ENCODE assay signal across 18 mouse cellular contexts in the genomic region with DNA sequence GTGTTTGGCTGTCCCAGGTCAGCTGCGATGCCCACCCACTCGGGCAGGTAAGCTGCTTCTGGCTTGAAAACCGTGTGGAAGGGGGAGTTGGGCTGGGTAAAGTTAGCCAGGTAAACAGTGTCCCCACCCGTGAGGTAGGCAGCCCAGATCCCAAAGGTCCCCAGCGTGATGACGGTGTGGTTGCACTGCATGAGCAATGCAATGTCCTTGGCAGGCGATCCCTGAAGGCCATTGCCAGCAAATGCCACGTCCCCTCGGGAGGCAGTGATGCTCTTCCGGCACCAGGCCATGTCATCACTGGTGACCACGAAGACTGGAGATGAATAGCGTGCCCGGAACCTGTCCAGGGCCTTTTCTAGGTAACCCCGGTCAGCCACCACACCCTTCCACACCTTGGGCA. TPM values are rescaled to one million over a fixed set of nuclear protein-coding genes. Genes with fewer than 3 reads are reported as not detected.
DNase-seq lines count a peak whose midpoint lies in the region; ATAC-seq lines count a peak whose summit lies in the region.
"Had no signal": no experiment of that assay in that cellular context is flagged by ENCODE, and none has a peak within 500 bp of the region (broad histone marks: within the 10 kb centered on the region; RNA-seq: fewer than 3 reads in every experiment).

No protein-coding gene starts in this region.

- H3K27ac ChIP-seq in stomach, embryonic 16.5 days (ENCODE audit: low read length), result peak overlapping the region; percentile 70; the same call in 1 of the 2 replicates
- H3K27ac ChIP-seq: forebrain, embryonic 13.5 days; hindbrain, embryonic 14.5 days had no signal

- peak; percentile 59 for DNase-seq in adrenal gland, postnatal 10 days
- no peak for DNase-seq in adrenal gland, postnatal 4 days (ENCODE audit: low spot score in 2 of 2)
- DNase-seq in 3134 (ENCODE audit: extremely low read depth, insufficient read length, low spot score), result peak; percentile 60
- DNase-seq in adrenal gland, postnatal 25 days, result peak; percentile 62
- DNase-seq in testis, postnatal 14 days (ENCODE audit: low spot score), result no peak
- DNase-seq in frontal cortex, postnatal 14 days (ENCODE audit: low spot score in 2 of 2), result no peak
- DNase-seq: cerebellum, adult 2 months; cerebellum, postnatal 10 days; forebrain, postnatal 0 days; gastrocnemius, adult 2 months; gastrocnemius, postnatal 25 days had no signal

- H3K27me3 ChIP-seq in stomach, embryonic 16.5 days (ENCODE audit: control insufficient read depth, insufficient read depth, low read length), result no peaks in the 10 kb centered on the region
- H3K27me3 ChIP-seq: forebrain, embryonic 13.5 days; heart, embryonic 12.5 days had no signal

- H3K9ac ChIP-seq in stomach, embryonic 16.5 days (ENCODE audit: low read length), result 0 out of 2 replicates have a peak overlapping the region, but pooled peaks have one; percentile 33
- H3K9ac ChIP-seq: forebrain, embryonic 13.5 days; forebrain, postnatal 0 days; heart, embryonic 12.5 days; hindbrain, embryonic 14.5 days had no signal

- no peak overlapping the region for H3K4me2 ChIP-seq in stomach, embryonic 16.5 days (ENCODE audit: low read depth, low read length)
- H3K4me2 ChIP-seq: forebrain, embryonic 13.5 days; heart, embryonic 12.5 days; hindbrain, embryonic 14.5 days had no signal

- 87% methylated on average over 14 of the region's 14 CpGs for WGBS in stomach, embryonic 16.5 days

- no peaks in the 10 kb centered on the region for H3K36me3 ChIP-seq in stomach, embryonic 16.5 days (ENCODE audit: control insufficient read depth, insufficient read depth, low read length)
- H3K36me3 ChIP-seq: embryonic facial prominence, embryonic 10.5 days; heart, embryonic 12.5 days; hindbrain, embryonic 10.5 days had no signal

- no peak overlapping the region for H3K4me3 ChIP-seq in stomach, embryonic 16.5 days (replicated peaks; ENCODE audit: low read length)
- H3K4me3 ChIP-seq: embryonic facial prominence, embryonic 10.5 days; forebrain, embryonic 13.5 days; gastrocnemius, adult 2 months; heart, embryonic 12.5 days; hindbrain, embryonic 10.5 days had no signal

- no peaks in the 10 kb centered on the region for H3K9me3 ChIP-seq in stomach, embryonic 16.5 days (replicated peaks; ENCODE audit: control insufficient read depth, low read length)
- H3K9me3 ChIP-seq: embryonic facial prominence, embryonic 10.5 days; forebrain, embryonic 13.5 days; heart, embryonic 12.5 days; hindbrain, embryonic 10.5 days had no signal

- H3K4me1 ChIP-seq in stomach, embryonic 16.5 days (ENCODE audit: control insufficient read depth, insufficient read depth, low read length), result peaks cover 10% of the 10 kb centered on the region

- ATAC-seq in stomach, embryonic 16.5 days (ENCODE audit: insufficient read depth, low FRiP score), result no peak
- ATAC-seq: forebrain, embryonic 13.5 days; forebrain, postnatal 0 days had no signal

RNA-seq across cellular contexts. Expression of a gene that starts 5.3 kb away (rescaled TPM):
- total RNA-seq in adrenal gland, postnatal 10 days (2021), result under 1 TPM in 1 of 2 experiments, not detected in 1; 0.39 TPM
- total RNA-seq in adrenal gland, postnatal 4 days (2021), result under 1 TPM in 1 of 2 experiments, not detected in 1; 0.20 TPM
- total RNA-seq in adrenal gland, postnatal 25 days (2021), result not detected in 2 replicates
- 0.55 and 1.2 TPM in 2 replicates for polyA plus RNA-seq in stomach, embryonic 16.5 days (2015; fragmentation: Nextera tagmentation; extraction: Ambion mirVana)
- total RNA-seq: granulocyte monocyte progenitor cell, adult 5-6 weeks had no signal
- polyA plus RNA-seq: forebrain, embryonic 13.5 days; heart, embryonic 12.5 days had no signal

RNA-seq across cellular contexts. Expression of a gene that starts 12.3 kb away (rescaled TPM):
- total RNA-seq in adrenal gland, postnatal 10 days (2021), result not detected
- total RNA-seq in adrenal gland, postnatal 4 days (2021), result under 1 TPM in 1 of 2 experiments, not detected in 1; 0.42 TPM
- not detected in 2 replicates for total RNA-seq in adrenal gland, postnatal 25 days (2021)
- 13.8 and 18.8 TPM in 2 replicates for polyA plus RNA-seq in stomach, embryonic 16.5 days (2015; fragmentation: Nextera tagmentation; extraction: Ambion mirVana)
- total RNA-seq: forebrain, postnatal 0 days had no signal
- polyA plus RNA-seq: forebrain, embryonic 13.5 days had no signal

RNA-seq across cellular contexts. Expression of a gene that starts 15.7 kb away (rescaled TPM):
- total RNA-seq in adrenal gland, postnatal 10 days (2021), result under 1 TPM; 0.21 to 0.30 TPM
- under 1 TPM; 0.11 to 0.28 TPM for total RNA-seq in adrenal gland, postnatal 4 days (2021)
- 0.39 TPM in 1 of 2 replicates, not detected in the other for total RNA-seq in adrenal gland, postnatal 25 days (2021)
- 2.9 and 3.4 TPM in 2 replicates for polyA plus RNA-seq in stomach, embryonic 16.5 days (2015; fragmentation: Nextera tagmentation; extraction: Ambion mirVana)
- total RNA-seq: granulocyte monocyte progenitor cell, adult 5-6 weeks had no signal

RNA-seq across cellular contexts. Expression of a gene that starts 21.1 kb away (rescaled TPM):
- 10 to 100 TPM in 1 of 2 experiments, 1 to 10 TPM in 1; 7.6 to 14.5 TPM for total RNA-seq in adrenal gland, postnatal 10 days (2021)
- 10 to 100 TPM; 15.1 to 16.4 TPM for total RNA-seq in adrenal gland, postnatal 4 days (2021)
- 15.7 and 15.8 TPM in 2 replicates for total RNA-seq in adrenal gland, postnatal 25 days (2021)
- polyA plus RNA-seq in stomach, embryonic 16.5 days (2015; fragmentation: Nextera tagmentation; extraction: Ambion mirVana), result 8.4 and 9.8 TPM in 2 replicates
- total RNA-seq: granulocyte monocyte progenitor cell, adult 5-6 weeks had no signal

RNA-seq across cellular contexts. Expression of a gene that starts 26.4 kb away (rescaled TPM):
- total RNA-seq in adrenal gland, postnatal 10 days (2021), result 10 to 100 TPM; 21.4 to 62.3 TPM
- 100 to 1,000 TPM; 101 to 129 TPM for total RNA-seq in adrenal gland, postnatal 4 days (2021)
- 282 and 444 TPM in 2 replicates for total RNA-seq in adrenal gland, postnatal 25 days (2021)
- polyA plus RNA-seq in stomach, embryonic 16.5 days (2015; fragmentation: Nextera tagmentation; extraction: Ambion mirVana), result 2.7 and 2.9 TPM in 2 replicates

Comparison
In these comparisons a context has a peak if more than half of its experiments do, and no peak if none do; other contexts are left out.
1. DNase-seq: peak in adrenal gland, postnatal 10 days (single experiment), 3134 (single experiment) and adrenal gland, postnatal 25 days (single experiment); none in adrenal gland, postnatal 4 days (0 of 2), testis, postnatal 14 days (single experiment) and frontal cortex, postnatal 14 days (0 of 2).